Mouse (Mus musculus): ENCODE measurements around the gene Siah1a. TPM values are rescaled to one million over a fixed set of nuclear protein-coding genes. Genes with fewer than 3 reads are reported as not detected.

Gene Siah1a
- polyA plus RNA-seq, 1 experiment = 7.8 TPM

DNA sequence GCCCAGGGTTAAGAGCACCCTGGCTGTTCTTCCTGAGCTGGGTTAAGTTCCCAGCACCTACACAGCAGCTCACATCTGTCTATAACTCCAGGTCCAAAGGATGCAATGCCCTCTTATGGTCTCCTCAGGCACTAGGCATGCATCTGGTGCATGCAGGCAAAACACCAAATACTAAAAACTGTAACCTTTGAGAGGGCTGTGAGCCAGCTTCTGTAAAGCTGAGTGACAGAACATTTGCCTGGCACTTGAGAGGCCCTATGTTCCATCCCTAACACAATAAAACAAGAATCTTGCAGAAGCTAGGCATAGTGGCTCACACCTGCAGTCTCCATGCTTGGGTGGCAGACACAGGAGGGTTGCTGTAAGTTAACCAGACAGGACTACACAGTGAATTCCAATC is 4.1 kb downstream of the Siah1a start:
- TF ChIP-seq CTCF (IDR thresholded peaks at IDR 0.05; ENCODE audit: control insufficient read depth, insufficient read depth, low read length) (no peak), POLR2A (IDR thresholded peaks at IDR 0.05; ENCODE audit: borderline replicate concordance, control insufficient read depth, low read depth, low read length) (no peak)
- no peak overlapping the region for H3K4me3 ChIP-seq (replicated peaks; ENCODE audit: control insufficient read depth, low read depth, low read length)
- H3K4me1 ChIP-seq (ENCODE audit: control insufficient read depth, insufficient read depth, low read length) = no peaks in the 10 kb centered on the region; the same call in 1 of the 2 replicates
- H3K27ac ChIP-seq (ENCODE audit: control insufficient read depth, insufficient read depth, low read depth, low read length, poor library complexity) = no peak overlapping the region

DNA sequence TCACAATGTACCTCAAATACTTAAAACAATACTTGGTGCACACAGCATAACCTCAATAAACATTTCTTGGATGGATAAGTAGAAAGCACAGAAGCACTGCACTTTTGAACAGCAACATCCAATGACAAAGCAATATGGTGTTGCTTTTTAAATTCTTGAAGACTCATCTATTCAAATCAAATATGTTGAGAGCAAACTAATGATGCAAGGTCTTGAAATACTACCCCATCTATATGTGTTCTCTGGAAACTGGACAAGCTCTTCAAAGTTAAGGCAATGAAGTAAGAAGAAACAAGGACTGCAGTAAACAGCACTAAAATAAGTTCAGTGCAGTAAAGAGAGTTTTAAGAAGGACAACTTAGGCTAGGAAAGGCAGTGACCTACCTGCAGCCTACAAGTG is 4.8 kb downstream of the Siah1a start:
- no peaks in the 10 kb centered on the region; the same call in 1 of the 2 replicates for H3K4me1 ChIP-seq (ENCODE audit: control insufficient read depth, insufficient read depth, low read length)
- no peak for TF ChIP-seq POLR2A (IDR thresholded peaks at IDR 0.05; ENCODE audit: borderline replicate concordance, control insufficient read depth, low read depth, low read length)
- no peak for TF ChIP-seq CTCF (IDR thresholded peaks at IDR 0.05; ENCODE audit: control insufficient read depth, insufficient read depth, low read length)
- no peak overlapping the region for H3K27ac ChIP-seq (ENCODE audit: control insufficient read depth, insufficient read depth, low read depth, low read length, poor library complexity)
- H3K4me3 ChIP-seq (replicated peaks; ENCODE audit: control insufficient read depth, low read depth, low read length) = no peak overlapping the region

DNA sequence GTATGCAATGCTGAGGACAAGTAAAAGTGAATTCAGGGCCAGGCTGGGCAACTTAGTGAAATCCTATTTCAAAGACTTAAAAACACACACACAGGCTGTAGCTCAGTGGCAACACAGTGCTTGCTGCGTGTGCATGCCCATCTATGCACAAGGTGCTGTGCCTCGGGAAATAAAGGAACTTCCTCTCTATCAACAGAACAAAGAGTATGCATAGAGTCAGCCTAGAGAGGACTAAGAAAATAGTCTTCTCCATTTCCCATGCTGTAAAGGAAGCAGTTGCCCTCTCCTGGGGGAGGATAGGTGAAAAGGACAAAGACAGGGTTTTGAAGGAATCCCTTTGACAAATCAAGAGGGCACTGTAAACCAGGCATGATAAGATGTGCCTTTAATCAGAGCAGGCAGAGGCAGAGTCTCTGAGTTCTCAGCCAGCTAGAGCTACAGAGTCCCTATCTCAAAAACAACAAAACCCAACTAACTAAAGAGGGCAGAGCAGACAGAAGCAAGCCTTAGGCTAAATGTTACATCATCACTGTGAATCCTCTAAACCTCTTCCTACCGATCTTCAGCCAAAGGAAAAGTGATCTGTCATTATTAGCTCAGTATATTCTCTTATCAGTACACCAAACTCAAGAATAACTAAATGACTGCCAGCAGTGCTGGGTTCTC is 10.2 kb downstream of the Siah1a start:
- Histone ChIP-seq H3K4me1 (ENCODE audit: control insufficient read depth, insufficient read depth, low read length) (peaks cover 2% of the 10 kb centered on the region), H3K4me3 (replicated peaks; ENCODE audit: control insufficient read depth, low read depth, low read length) (no peak overlapping the region), H3K27ac (ENCODE audit: control insufficient read depth, insufficient read depth, low read depth, low read length, poor library complexity) (no peak overlapping the region)
- WGBS = 8% methylated on average over 3 of the region's 3 CpGs
- no peak for TF ChIP-seq CTCF (IDR thresholded peaks at IDR 0.05; ENCODE audit: control insufficient read depth, insufficient read depth, low read length)
- TF ChIP-seq POLR2A (IDR thresholded peaks at IDR 0.05; ENCODE audit: borderline replicate concordance, control insufficient read depth, low read depth, low read length) = no peak

DNA sequence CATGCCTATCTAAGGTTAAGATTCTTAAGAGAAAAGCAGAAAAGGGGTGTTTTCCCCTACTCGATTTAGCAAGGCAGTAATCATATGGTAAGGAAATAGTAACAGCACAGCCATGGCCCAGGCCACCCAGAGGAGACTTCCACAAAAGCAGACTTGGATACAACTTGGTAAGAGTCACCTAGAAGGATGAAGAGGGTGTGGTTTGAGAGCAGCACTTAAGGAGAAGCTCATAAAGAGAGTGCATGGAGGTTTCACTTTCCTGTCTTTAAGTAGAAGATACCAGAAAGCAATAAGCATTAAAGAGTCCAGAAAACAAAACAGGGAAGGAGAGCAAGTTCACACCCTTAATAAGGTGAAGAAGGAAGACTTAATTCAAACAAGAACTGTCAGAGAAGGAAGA is 10.8 kb downstream of the Siah1a start:
- Histone ChIP-seq H3K4me1 (ENCODE audit: control insufficient read depth, insufficient read depth, low read length) (peaks cover 2% of the 10 kb centered on the region), H3K27ac (ENCODE audit: control insufficient read depth, insufficient read depth, low read depth, low read length, poor library complexity) (no peak overlapping the region), H3K4me3 (replicated peaks; ENCODE audit: control insufficient read depth, low read depth, low read length) (no peak overlapping the region)
- TF ChIP-seq CTCF (IDR thresholded peaks at IDR 0.05; ENCODE audit: control insufficient read depth, insufficient read depth, low read length) = no peak
- TF ChIP-seq POLR2A (IDR thresholded peaks at IDR 0.05; ENCODE audit: borderline replicate concordance, control insufficient read depth, low read depth, low read length) = no peak
- 53% methylated on average over 1 of the region's 1 CpGs for WGBS

DNA sequence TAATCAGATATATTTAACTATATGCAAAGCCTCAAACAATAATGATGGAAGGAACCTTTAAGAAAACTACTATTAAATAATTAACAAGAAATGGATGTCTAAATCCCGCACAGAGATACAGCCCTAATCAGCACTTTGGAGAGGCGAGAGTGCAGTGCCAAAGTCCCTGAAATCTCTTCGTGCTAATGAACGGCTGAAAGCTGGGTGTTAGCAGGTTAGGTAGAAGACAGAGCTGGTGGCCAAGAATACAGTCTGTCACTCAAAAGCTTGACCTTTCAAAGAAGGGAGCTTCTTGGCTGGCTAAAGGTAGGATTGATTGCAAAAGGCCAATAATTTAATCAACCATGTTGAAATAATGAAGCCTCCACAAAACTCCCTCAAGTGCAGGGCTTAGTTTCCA is 11.6 kb downstream of the Siah1a start:
- Histone ChIP-seq H3K4me3 (replicated peaks; ENCODE audit: control insufficient read depth, low read depth, low read length) (no peak overlapping the region), H3K27ac (ENCODE audit: control insufficient read depth, insufficient read depth, low read depth, low read length, poor library complexity) (no peak overlapping the region), H3K4me1 (ENCODE audit: control insufficient read depth, insufficient read depth, low read length) (peaks cover 2% of the 10 kb centered on the region)
- 80% methylated on average over 4 of the region's 4 CpGs for WGBS
- TF ChIP-seq POLR2A (IDR thresholded peaks at IDR 0.05; ENCODE audit: borderline replicate concordance, control insufficient read depth, low read depth, low read length) = no peak
- TF ChIP-seq CTCF (IDR thresholded peaks at IDR 0.05; ENCODE audit: control insufficient read depth, insufficient read depth, low read length) = no peak

DNA sequence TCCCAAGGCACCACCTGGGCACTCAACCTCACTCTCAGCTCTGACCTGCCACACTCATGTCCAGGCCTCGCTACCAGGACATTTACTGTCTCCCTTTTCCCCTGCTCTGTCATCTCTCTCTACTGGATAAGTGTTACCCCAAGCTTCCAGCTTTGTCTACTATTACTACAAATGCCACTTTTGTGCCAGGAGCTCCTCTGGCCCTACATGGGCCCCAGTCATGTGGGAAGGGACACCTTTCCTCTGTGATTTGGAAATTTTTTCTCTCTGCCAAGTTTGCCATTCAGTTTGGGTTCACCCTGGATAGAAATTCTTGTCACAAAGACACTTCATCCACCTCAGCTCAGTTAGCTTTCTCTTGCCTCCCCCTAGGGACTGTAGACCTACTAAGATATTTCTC is 14.9 kb downstream of the Siah1a start:
- no peak for TF ChIP-seq CTCF (IDR thresholded peaks at IDR 0.05; ENCODE audit: control insufficient read depth, insufficient read depth, low read length)
- TF ChIP-seq POLR2A (IDR thresholded peaks at IDR 0.05; ENCODE audit: borderline replicate concordance, control insufficient read depth, low read depth, low read length) = no peak
- Histone ChIP-seq H3K4me1 (ENCODE audit: control insufficient read depth, insufficient read depth, low read length) (peaks cover 2% of the 10 kb centered on the region), H3K27ac (ENCODE audit: control insufficient read depth, insufficient read depth, low read depth, low read length, poor library complexity) (no peak overlapping the region), H3K4me3 (replicated peaks; ENCODE audit: control insufficient read depth, low read depth, low read length) (no peak overlapping the region)
- WGBS = 83% methylated on average over 1 of the region's 1 CpGs

DNA sequence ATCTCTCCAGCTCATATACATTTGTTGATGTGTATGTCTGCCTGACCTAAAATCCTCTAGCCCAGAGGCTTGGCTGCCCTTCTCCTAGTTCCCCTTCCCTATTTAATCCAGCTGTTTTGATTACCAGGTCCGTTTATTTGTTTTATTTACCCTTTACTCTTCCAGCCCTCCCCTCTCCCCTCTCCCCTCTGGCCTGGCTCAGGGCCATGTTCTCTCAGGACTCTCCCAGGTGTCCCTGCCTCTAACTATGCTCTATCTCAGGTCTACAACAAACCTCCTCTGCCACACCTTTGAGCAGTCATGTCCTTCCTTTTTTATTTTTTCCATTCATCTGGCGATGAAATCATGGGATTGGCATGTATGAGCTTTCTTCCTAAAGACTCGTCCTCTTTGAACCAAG is 15.4 kb downstream of the Siah1a start:
- Histone ChIP-seq H3K4me3 (replicated peaks; ENCODE audit: control insufficient read depth, low read depth, low read length) (no peak overlapping the region), H3K4me1 (ENCODE audit: control insufficient read depth, insufficient read depth, low read length) (peaks cover under 1% of the 10 kb centered on the region), H3K27ac (ENCODE audit: control insufficient read depth, insufficient read depth, low read depth, low read length, poor library complexity) (no peak overlapping the region)
- TF ChIP-seq CTCF (IDR thresholded peaks at IDR 0.05; ENCODE audit: control insufficient read depth, insufficient read depth, low read length) (no peak), POLR2A (IDR thresholded peaks at IDR 0.05; ENCODE audit: borderline replicate concordance, control insufficient read depth, low read depth, low read length) (no peak)
- WGBS = 68% methylated on average over 3 of the region's 3 CpGs

DNA sequence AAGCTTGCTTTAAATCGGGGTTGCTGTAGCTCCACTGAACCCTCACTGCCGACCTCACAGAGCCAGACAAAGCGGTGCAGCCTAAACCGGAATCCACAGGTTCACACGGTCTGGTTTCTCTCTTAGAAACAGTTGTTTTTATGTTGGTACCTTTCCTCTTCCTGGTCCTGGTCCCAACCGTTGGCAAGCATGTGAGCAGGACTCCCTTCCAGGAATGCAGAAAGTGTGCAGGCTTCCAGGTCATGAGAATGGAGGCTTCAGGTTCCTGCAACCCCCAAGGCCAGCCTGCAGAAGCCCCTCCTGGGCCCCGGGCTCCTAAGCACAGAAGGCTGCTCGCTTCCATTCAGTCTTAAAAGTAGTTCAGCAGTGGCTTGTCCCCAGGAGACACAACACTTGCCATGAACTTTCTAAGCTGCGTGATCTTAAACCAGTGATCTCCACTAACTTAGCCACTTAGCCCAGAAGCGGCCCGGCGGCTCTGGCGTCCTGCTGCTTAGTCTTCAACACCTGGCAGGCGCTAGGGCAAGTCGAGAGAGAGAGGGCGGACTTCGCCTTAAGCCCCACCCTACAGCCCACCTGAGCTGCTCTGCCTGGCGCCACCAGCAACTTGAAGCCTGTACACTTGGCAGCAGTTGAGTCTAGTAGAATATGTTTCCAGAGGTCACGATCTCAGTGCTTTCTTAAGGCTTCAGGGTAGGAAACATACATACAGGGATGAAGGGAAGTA is 17.3 kb downstream of the Siah1a start:
- WGBS = 82% methylated on average over 19 of the region's 19 CpGs
- TF ChIP-seq POLR2A (IDR thresholded peaks at IDR 0.05; ENCODE audit: borderline replicate concordance, control insufficient read depth, low read depth, low read length) (no peak), CTCF (IDR thresholded peaks at IDR 0.05; ENCODE audit: control insufficient read depth, insufficient read depth, low read length) (no peak)
- H3K4me3 ChIP-seq (replicated peaks; ENCODE audit: control insufficient read depth, low read depth, low read length) = no peak overlapping the region
- no peaks in the 10 kb centered on the region for H3K4me1 ChIP-seq (ENCODE audit: control insufficient read depth, insufficient read depth, low read length)
- H3K27ac ChIP-seq (ENCODE audit: control insufficient read depth, insufficient read depth, low read depth, low read length, poor library complexity) = no peak overlapping the region; the same call in 1 of the 2 replicates
